Mouse (Mus musculus) G1E (cell line): ENCODE measurements around the gene Rnf121. TPM values are rescaled to one million over a fixed set of nuclear protein-coding genes. Genes with fewer than 3 reads are reported as not detected.

Experiments
- ATAC-seq: 2 replicates; pipeline ENCODE4 v1.8.0; 2016; ENCODE audit warnings: mild to moderate bottlenecking; ENCODE audit not compliant: insufficient number of reproducible peaks, poor library complexity, low FRiP score, severe bottlenecking; ENCODE audit errors: extremely low read depth
- DNase-seq: peaks from one replicate; pipeline ENCODE4 v3.0.0; 2012; ENCODE audit warnings: low spot score
- H3K27me3 ChIP-seq: 2 replicates; pipeline ENCODE4 v1.6.1; 2012; ENCODE audit warnings: mild to moderate bottlenecking, low read length, inconsistent platforms; ENCODE audit not compliant: insufficient read depth
- H3K36me3 ChIP-seq: replicated peaks from 2 replicates; pipeline ENCODE3; 2012; ENCODE audit warnings: mild to moderate bottlenecking, inconsistent platforms
- H3K4me1 ChIP-seq: 2 replicates; pipeline ENCODE4 v1.6.1; 2012; ENCODE audit warnings: low read depth, low read length, inconsistent platforms, mixed read lengths; ENCODE audit not compliant: insufficient read depth
- H3K4me3 ChIP-seq: 2 replicates; pipeline ENCODE4 v1.5.1; 2012; ENCODE audit warnings: low read depth, mild to moderate bottlenecking, inconsistent platforms, low read length, moderate library complexity, mixed read lengths
- H3K9me3 ChIP-seq: replicated peaks from 2 replicates; pipeline ENCODE4 v1.6.1; 2012; ENCODE audit warnings: inconsistent platforms
- CTCF ChIP-seq: IDR thresholded peaks from 2 replicates; pipeline ENCODE4 v1.5.1; 2012; ENCODE audit warnings: low read depth, low read length, inconsistent platforms, mixed read lengths
- GATA1 ChIP-seq: IDR thresholded peaks from 2 replicates; pipeline ENCODE4 v1.6.1; 2012; ENCODE audit warnings: borderline replicate concordance, low read length, inconsistent platforms, mixed read lengths
- GATA2 ChIP-seq: IDR thresholded peaks from 2 replicates; pipeline ENCODE4 v1.6.1; 2012; ENCODE audit warnings: low read depth, low read length, inconsistent platforms, borderline replicate concordance
- POLR2AphosphoS5 ChIP-seq: IDR thresholded peaks from 2 replicates; pipeline ENCODE4 v1.6.1; 2012; ENCODE audit warnings: low read depth, low read length, inconsistent platforms; ENCODE audit not compliant: insufficient replicate concordance
- TAL1 ChIP-seq: conservative IDR thresholded peaks from 2 replicates; pipeline ENCODE4 v1.6.1; 2012; ENCODE audit warnings: low read depth, low read length, inconsistent platforms, mixed read lengths
- polyA plus RNA-seq: library from polyadenylated mRNA; stranded (reverse); fragments of >175 nt; gene quantifications from 2 replicates; pipeline ENCODE4 v1.2.3, GENCODE M21; 2012
- total RNA-seq, 2 experiments: library from RNA; stranded (forward) in 1 of 2; stranded (reverse) in 1 of 2; fragments of 200-1000 nt in 1 of 2; fragments of >200 nt in 1 of 2; fragmentation: Nextera tagmentation in 1 of 2; gene quantifications; 2 replicates each; pipeline ENCODE4 v1.2.3; 2014 to 2017

Rnf121 gene
- total and polyA plus RNA-seq, 3 experiments: 2.7 to 11.4 (median 8.6) TPM

DNA sequence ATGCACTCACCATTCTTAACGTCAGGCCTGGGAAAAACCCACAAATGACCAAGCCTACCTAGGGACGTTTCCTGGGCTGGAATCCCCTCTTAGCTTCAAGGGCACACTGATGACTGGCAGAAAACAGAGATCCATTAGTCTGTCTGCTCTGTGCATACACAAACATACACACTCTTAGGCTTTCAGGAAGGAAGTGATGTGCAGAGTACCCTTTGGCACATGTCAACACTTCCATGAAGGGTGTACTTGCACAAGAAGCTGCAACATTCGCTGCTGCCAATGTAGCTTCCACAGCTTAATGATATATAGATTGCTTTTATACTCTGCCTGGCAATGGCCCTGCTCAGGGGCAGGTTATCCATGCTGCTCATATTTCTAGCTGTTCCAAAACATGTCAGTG lies 45.9 kb downstream of the Rnf121 start:
- DNase-seq: no peak
- Histone ChIP-seq H3K4me3 (no peak overlapping the region), H3K4me1 (peaks cover 21% of the 10 kb centered on the region), H3K27me3 (no peaks in the 10 kb centered on the region), H3K36me3 (peaks cover 91% of the 10 kb centered on the region), H3K9me3 (no peaks in the 10 kb centered on the region)
- ATAC-seq: no peak
- no peak for TF ChIP-seq POLR2AphosphoS5
- TF ChIP-seq TAL1: no peak
- TF ChIP-seq GATA1: no peak
- TF ChIP-seq CTCF: no peak
- no peak for TF ChIP-seq GATA2

DNA sequence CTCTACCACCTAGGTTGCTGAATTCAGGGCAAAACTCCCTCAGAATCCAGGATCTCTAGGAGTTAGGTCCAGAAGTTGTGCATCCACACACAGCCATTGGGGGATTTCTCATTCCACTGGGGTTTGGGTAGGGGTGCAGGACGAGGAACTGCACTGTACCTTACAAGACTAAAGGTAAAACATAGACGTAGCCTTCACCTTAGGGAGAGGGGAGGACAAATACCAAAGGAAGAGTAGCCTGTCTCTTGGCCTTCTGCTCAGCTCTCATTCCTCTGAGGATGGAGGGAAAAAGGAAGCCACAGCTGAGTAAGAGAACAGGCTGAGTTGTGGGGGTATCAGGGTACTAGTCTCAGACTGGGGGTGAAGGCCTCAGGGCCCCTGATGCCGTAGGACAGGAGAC lies 46.7 kb downstream of the Rnf121 start, which contains the start of gene Il18bp:
Gene Il18bp, minus strand, starts transcription at position 101 of the 400 bp plus-strand sequence.
- no peak for DNase-seq
- Histone ChIP-seq H3K27me3 (no peaks in the 10 kb centered on the region), H3K4me1 (peaks cover 21% of the 10 kb centered on the region), H3K9me3 (no peaks in the 10 kb centered on the region), H3K36me3 (peaks cover 92% of the 10 kb centered on the region), H3K4me3 (peak within 1 kb of the TSS; percentile 50; the same call in 1 of the 2 replicates)
- ATAC-seq: no peak
- TF ChIP-seq POLR2AphosphoS5 (no peak), GATA2 (no peak), TAL1 (no peak), CTCF (no peak), GATA1 (no peak)

DNA sequence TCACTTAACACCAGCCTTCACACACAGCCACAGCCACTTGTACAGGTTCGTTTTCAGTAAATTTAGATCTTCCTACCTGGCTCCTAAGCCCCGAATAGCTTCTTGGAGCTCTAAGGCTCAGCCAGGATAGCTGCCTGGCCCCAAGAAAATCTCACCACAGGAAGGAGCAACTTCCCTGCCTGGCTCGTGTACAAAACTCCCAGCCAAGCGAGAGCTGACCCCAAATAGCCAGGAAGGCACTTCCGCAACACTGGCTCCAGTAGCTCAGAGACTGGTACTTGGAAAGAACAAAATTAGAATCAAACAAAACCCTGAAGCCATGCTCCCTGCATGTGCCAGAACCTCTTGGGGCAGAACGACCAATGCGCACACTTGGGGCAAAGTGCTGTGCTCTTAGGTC lies 47.2 kb downstream of the Rnf121 start:
- ATAC-seq (no peak), DNase-seq (no peak)
- Histone ChIP-seq H3K9me3 (no peaks in the 10 kb centered on the region), H3K36me3 (peaks cover 92% of the 10 kb centered on the region), H3K4me3 (no peak overlapping the region), H3K27me3 (no peaks in the 10 kb centered on the region), H3K4me1 (peaks cover 21% of the 10 kb centered on the region)
- TF ChIP-seq POLR2AphosphoS5 (no peak), TAL1 (no peak), CTCF (no peak), GATA1 (no peak), GATA2 (no peak)

DNA sequence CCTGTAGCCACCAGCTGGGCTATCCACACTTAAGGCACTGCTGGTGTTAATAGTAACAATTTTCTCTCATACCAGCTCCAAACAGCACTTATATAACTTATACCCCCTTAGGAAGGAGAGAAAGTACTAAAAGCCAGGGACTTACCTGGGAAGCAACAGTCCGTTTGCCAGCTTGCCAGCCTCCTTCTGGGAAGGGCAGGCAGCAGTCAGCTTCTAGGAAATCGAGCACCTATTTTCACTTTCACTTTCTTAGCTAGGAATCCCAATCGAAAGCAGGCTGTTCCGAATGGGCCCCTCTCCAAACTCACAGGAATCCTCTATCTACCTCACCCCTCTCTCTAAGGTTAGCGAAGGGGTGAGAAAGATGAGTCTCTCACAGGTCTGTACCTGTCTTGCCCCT lies 47.8 kb downstream of the Rnf121 start:
- Histone ChIP-seq H3K4me1 (peaks cover 21% of the 10 kb centered on the region), H3K4me3 (peak overlapping the region; percentile 50; the same call in 1 of the 2 replicates), H3K9me3 (no peaks in the 10 kb centered on the region), H3K27me3 (no peaks in the 10 kb centered on the region), H3K36me3 (peaks cover 92% of the 10 kb centered on the region)
- ATAC-seq: no peak
- peak; percentile 12 for DNase-seq
- TF ChIP-seq POLR2AphosphoS5 (no peak), GATA2 (no peak), TAL1 (no peak), GATA1 (no peak), CTCF (no peak)

DNA sequence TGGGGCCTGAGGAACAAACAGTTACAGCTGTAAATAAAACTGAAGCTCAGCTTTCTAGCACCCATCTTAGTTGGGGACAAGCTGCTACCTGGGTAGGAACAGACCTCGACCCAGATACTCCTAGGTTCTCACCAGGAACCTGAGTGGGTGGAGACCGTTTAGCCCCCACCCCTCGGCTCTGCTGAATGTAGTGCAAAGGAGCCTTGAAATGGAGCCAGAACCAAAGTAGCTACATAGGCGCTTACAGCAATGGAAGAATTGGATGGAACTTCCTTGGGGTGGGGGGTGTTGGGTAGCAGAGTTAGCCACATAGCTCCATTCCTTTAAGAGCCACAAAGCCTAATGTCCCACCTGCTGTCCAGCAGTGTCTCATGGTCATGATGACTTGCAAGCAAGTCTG lies 48.3 kb downstream of the Rnf121 start:
- Histone ChIP-seq H3K27me3 (no peaks in the 10 kb centered on the region), H3K9me3 (no peaks in the 10 kb centered on the region), H3K36me3 (peaks cover 92% of the 10 kb centered on the region), H3K4me1 (peaks cover 21% of the 10 kb centered on the region), H3K4me3 (peak overlapping the region; percentile 50; the same call in 1 of the 2 replicates)
- ATAC-seq: no peak
- TF ChIP-seq GATA2 (no peak), POLR2AphosphoS5 (no peak), GATA1 (no peak), CTCF (no peak), TAL1 (no peak)
- DNase-seq: no peak

DNA sequence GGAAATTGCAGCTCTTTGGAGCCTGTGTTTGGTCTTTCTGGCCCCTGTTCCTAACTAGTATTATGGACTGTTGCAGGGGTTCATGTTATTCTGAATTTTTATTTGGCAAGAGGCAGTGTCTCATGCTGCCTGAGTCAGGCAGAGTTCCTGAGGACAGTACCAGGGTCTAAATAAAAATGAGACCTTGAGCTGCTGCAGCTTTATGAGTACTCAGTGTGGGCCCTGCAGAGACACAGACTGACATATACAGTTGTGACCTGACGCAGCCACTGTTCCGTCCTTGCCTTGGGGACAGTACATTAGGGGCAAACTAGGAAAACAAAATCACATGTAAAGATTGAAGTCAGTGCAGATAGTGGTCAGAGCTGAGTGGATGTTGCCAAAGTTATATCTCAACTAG lies 50.3 kb downstream of the Rnf121 start:
- no peak for ATAC-seq
- Histone ChIP-seq H3K36me3 (peaks cover 100% of the 10 kb centered on the region), H3K4me1 (peaks cover 21% of the 10 kb centered on the region), H3K27me3 (no peaks in the 10 kb centered on the region), H3K4me3 (no peak overlapping the region), H3K9me3 (no peaks in the 10 kb centered on the region)
- no peak for DNase-seq
- no peak for TF ChIP-seq GATA1
- no peak for TF ChIP-seq TAL1
- TF ChIP-seq GATA2: no peak

DNA sequence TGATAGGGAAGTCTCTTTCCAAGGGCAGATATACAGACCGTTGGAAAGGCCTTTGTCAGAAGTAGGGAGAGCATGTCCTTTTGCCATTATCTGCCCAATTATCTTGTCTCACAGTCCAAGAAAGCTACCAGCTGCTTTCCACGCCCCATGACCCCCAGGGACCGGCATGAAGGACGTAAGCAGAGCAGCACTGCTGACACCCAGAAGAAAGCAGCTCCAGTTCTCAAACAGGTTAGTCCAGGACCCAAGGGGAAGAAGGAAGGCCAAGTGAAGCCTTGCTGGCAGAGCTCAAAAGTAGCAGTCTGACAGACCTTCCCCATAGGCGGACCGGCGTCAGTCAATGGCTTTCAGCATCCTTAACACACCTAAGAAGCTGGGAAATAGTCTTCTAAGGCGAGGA lies 51.9 kb downstream of the Rnf121 start:
- Histone ChIP-seq H3K9me3 (no peaks in the 10 kb centered on the region), H3K4me3 (no peak overlapping the region), H3K36me3 (peaks cover 100% of the 10 kb centered on the region), H3K27me3 (no peaks in the 10 kb centered on the region), H3K4me1 (peaks cover 20% of the 10 kb centered on the region)
- no peak for DNase-seq
- ATAC-seq: no peak
- TF ChIP-seq POLR2AphosphoS5 (no peak), CTCF (no peak), GATA1 (no peak)
